Mouse (Mus musculus) small intestine, adult 2 months (tissue): Measurements from ENCODE around the gene Krtap19-3. TPM values are rescaled to one million over a fixed set of nuclear protein-coding genes. Genes with fewer than 3 reads are reported as not detected.

Experiments used
- H3K27ac ChIP-seq: fragments of 200-500 bp; 2 replicates; pipeline ENCODE4 v1.5.1; 2012; ENCODE audit warnings: low read depth, low read length, control low read depth, inconsistent platforms; ENCODE audit not compliant: insufficient read depth
- H3K27me3 ChIP-seq: fragments of 200-500 bp; 2 replicates; pipeline ENCODE4 v1.6.1; 2012; ENCODE audit warnings: mild to moderate bottlenecking, moderate library complexity, low read length, inconsistent platforms; ENCODE audit not compliant: control insufficient read depth, insufficient read depth
- H3K36me3 ChIP-seq: fragments of 200-500 bp; 2 replicates; pipeline ENCODE4 v1.6.1; 2012; ENCODE audit warnings: mild to moderate bottlenecking, low read length, control low read depth, inconsistent platforms; ENCODE audit not compliant: control insufficient read depth, insufficient read depth
- H3K4me1 ChIP-seq: fragments of 200-500 bp; 2 replicates; pipeline ENCODE4 v1.6.1; 2012; ENCODE audit warnings: low read length, inconsistent platforms, mixed read lengths; ENCODE audit not compliant: control insufficient read depth, insufficient read depth, insufficient read length
- H3K4me3 ChIP-seq: fragments of 200-500 bp; 2 replicates; pipeline ENCODE4 v1.5.1; 2012; ENCODE audit warnings: low read depth, mild to moderate bottlenecking, control low read depth, inconsistent platforms, low read length, moderate library complexity
- CTCF ChIP-seq: fragments of 200-500 bp; IDR thresholded peaks from 2 replicates; pipeline ENCODE4 v1.5.1; 2012; ENCODE audit warnings: low read depth, mild to moderate bottlenecking, control low read depth, inconsistent platforms, low read length, moderate library complexity, mixed read lengths; ENCODE audit not compliant: insufficient replicate concordance, insufficient read length; ENCODE audit errors: extremely low read depth
- POLR2A ChIP-seq: fragments of 200-500 bp; IDR thresholded peaks from 2 replicates; pipeline ENCODE4 v1.6.1; 2012; ENCODE audit warnings: low read depth, mild to moderate bottlenecking, control low read depth, inconsistent platforms, low read length, moderate library complexity
- WGBS: fragments of 180-500 bp; shearing (Covaris S2); methylation state at CpG from one replicate; pipeline ENCODE4 v1.1.7; 2018; 5-methylcytosine and 5-hydroxymethylcytosine counted together
- polyA plus RNA-seq: library from polyadenylated mRNA; depleted of rRNA; stranded (reverse); fragments of >200 nt; gene quantifications from 2 replicates; pipeline ENCODE4 v1.2.3, GENCODE M21; 2012; rRNA removed

The Krtap19-3 gene
- polyA plus RNA-seq, result not detected in 2 replicates

- no peak within 1 kb of the TSS for H3K4me3 ChIP-seq
- H3K27me3 ChIP-seq, result no peaks in the 10 kb centered on the region
- TF ChIP-seq POLR2A (no peak), CTCF (no peak)
- H3K27ac ChIP-seq, result no peak within 1 kb of the TSS
- H3K36me3 ChIP-seq, result no peaks in the 10 kb centered on the region
- no peaks in the 10 kb centered on the region for H3K4me1 ChIP-seq
- WGBS, result 61% methylated on average over 2 of the region's 2 CpGs
These were observed at the start of gene Krtap19-3 for GRCm38 (mm10) chr16:88877938-88878337. TSS of gene Krtap19-3 (minus strand) at chr16:88878038.

DNA sequence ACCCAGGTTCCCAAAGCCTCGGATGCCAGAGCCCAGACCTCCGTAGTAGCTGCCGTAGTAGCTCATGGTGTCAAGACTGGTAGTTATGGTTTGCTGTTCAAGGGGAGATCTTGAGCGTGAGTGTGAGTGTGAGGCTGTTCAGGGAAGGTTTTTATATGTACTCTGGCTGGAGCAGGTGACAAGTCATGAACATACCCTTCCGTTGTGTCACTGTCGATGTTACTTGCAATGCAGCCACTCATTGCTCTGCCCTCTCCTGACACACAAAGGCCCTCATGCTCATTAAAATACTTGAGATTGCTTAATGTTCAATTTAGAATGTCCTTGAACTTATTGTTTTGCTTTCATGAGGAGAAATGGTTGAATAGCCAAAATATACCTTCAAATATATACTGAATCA lies 18.5 kb upstream of the Krtap19-3 start, which contains the start of gene Krtap19-5:
Gene Krtap19-5, minus strand, starts transcription at position 101 of the 400 bp plus-strand sequence.
- Histone ChIP-seq H3K36me3 (no peaks in the 10 kb centered on the region), H3K27ac (no peak within 1 kb of the TSS), H3K4me3 (no peak within 1 kb of the TSS), H3K4me1 (no peaks in the 10 kb centered on the region), H3K27me3 (no peaks in the 10 kb centered on the region)
- 88% methylated on average over 6 of the region's 6 CpGs for WGBS
- no peak for TF ChIP-seq CTCF
- no peak for TF ChIP-seq POLR2A

DNA sequence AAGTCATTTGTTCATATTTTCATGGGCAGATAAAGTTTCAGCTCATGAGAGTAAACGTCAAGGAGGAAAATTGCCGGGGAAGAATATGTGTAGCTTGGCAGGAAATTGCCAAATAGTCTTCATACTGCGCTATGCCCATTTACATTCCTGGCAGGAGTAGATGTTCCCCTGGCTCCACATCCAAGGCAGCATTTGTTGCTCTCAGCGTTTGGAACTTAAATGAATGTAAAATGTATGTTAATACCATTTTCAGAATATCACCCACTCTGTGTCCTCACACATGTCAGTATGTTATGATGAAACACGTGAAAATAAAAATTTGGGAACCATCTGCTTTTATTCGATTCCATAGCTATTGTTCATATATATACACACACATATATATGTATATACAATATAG lies 9.0 kb upstream of the Krtap19-3 start:
- 81% methylated on average over 6 of the region's 6 CpGs for WGBS
- no peak for TF ChIP-seq CTCF
- no peak for TF ChIP-seq POLR2A
- Histone ChIP-seq H3K4me3 (no peak overlapping the region), H3K27ac (no peak overlapping the region), H3K27me3 (no peaks in the 10 kb centered on the region), H3K36me3 (no peaks in the 10 kb centered on the region), H3K4me1 (no peaks in the 10 kb centered on the region)

- 85% methylated on average over 5 of the region's 5 CpGs for WGBS
- H3K4me1 ChIP-seq, result no peaks in the 10 kb centered on the region
- H3K4me3 ChIP-seq, result no peak within 1 kb of the TSS
- H3K27me3 ChIP-seq, result no peaks in the 10 kb centered on the region
- TF ChIP-seq POLR2A (no peak), CTCF (no peak)
- no peaks in the 10 kb centered on the region for H3K36me3 ChIP-seq
- H3K27ac ChIP-seq, result no peak within 1 kb of the TSS
These were observed 7.2 kb upstream of the Krtap19-3 start, which contains the start of gene Krtap19-4 for GRCm38 (mm10) chr16:88884989-88885388. TSS of gene Krtap19-4 (minus strand) at chr16:88885089.

DNA sequence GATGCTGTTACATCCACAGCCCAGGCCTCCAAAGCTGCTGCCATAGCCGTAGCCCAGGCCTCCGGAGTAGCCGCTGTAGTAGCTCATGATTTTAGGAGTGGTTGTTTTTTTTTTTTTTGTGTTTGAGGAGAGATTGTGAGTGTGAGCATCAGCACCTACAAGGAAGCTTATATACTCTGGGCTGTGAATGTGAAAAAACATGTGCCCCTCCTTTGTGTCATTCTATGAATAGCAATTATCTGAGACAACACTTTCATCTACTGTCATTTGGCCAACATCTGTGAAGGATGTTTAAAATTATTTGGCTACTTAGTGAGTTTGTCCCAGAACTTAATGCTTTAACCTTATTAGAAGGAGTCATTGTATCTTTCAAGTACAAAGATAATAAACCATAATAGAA lies 3.7 kb downstream of the Krtap19-3 start, which contains the start of gene Krtap19-2:
Gene Krtap19-2, minus strand, starts transcription at position 101 of the 400 bp plus-strand sequence.
- Histone ChIP-seq H3K27me3 (no peaks in the 10 kb centered on the region), H3K4me3 (no peak within 1 kb of the TSS), H3K4me1 (no peaks in the 10 kb centered on the region), H3K27ac (no peak within 1 kb of the TSS), H3K36me3 (no peaks in the 10 kb centered on the region)
- 95% methylated on average over 3 of the region's 3 CpGs for WGBS
- no peak for TF ChIP-seq POLR2A
- no peak for TF ChIP-seq CTCF

DNA sequence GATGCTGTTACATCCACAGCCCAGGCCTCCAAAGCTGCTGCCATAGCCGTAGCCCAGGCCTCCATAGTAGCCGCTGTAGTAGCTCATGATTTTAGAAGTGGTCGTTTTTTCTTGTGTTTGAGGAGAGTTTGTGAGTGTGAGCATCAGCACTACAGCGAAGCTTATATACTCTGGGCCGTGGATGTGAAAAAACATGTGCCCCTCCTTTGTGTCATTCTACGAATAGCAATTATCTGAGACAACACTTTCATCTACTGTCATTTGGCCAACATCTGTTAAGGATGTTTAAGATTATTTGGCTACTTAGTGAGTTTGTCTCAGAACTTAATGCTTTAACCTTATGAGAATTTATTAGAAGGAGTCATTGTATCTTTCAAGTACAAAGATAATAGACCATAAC lies 8.5 kb downstream of the Krtap19-3 start, which contains the start of gene Krtap19-1:
Gene Krtap19-1, minus strand, starts transcription at position 101 of the 400 bp plus-strand sequence.
- Histone ChIP-seq H3K36me3 (no peaks in the 10 kb centered on the region), H3K27ac (no peak within 1 kb of the TSS), H3K4me1 (no peaks in the 10 kb centered on the region), H3K4me3 (no peak within 1 kb of the TSS), H3K27me3 (no peaks in the 10 kb centered on the region)
- 81% methylated on average over 6 of the region's 6 CpGs for WGBS
- no peak for TF ChIP-seq CTCF
- no peak for TF ChIP-seq POLR2A

GRCm38 (mm10) chr16:88864887-88865407 lies 12.9 kb downstream of the Krtap19-3 start:
- Histone ChIP-seq H3K27ac (no peak overlapping the region), H3K36me3 (no peaks in the 10 kb centered on the region), H3K4me1 (no peaks in the 10 kb centered on the region), H3K4me3 (no peak overlapping the region), H3K27me3 (no peaks in the 10 kb centered on the region)
- TF ChIP-seq CTCF, result no peak
- TF ChIP-seq POLR2A, result no peak
- 75% methylated on average over 4 of the region's 4 CpGs for WGBS
